Mouse (Mus musculus): ENCODE results near the gene Lypd4.
"Not testable (repeated sequence)": the region's sequence is repeated elsewhere in the genome, so short reads cannot be mapped to it uniquely, and the experiment has no call there.

The Lypd4 gene

DNA sequence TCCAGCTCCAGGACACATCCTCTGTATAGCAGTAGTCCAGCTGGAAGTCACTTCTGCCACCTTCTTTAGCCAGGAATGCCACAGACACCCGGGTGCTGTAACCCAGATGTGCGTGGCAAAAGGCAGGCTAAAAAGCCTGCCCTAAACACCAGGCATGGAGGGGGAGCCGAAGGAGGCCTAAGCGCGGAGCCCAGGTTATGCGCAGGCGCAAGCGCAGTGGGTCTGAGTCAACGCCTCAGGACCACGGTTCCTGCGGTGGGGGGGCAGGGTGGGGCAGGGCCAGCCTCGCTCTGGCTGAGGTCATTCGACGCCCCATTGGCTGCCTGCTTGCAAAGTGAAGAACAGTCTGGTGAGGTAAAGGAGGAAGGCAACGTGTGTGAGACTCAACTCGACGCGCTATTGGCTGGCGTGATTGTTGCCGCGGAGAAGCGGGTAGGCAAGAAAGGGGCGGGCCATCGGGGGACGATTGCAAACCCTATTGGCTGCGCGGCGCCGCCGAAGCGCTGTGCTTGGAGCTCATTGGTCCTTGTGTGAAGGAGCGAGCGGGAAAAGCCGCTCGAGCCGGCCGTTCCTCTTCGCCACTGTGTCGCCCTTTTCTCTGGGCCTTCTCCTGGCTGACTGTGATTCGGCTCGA, at the start of gene Lypd4, which contains the start of gene Dmrtc2:
Lypd4 (minus strand) TSS at position 410 of the 634 bp plus-strand sequence.
Dmrtc2 (plus strand) TSS at position 526 of the 634 bp plus-strand sequence.
- DNase-seq, result no peak

- no peak for DNase-seq
Observed at GRCm38 (mm10) chr7:24918763-24919323, 49.1 kb upstream of the Lypd4 start.

DNA sequence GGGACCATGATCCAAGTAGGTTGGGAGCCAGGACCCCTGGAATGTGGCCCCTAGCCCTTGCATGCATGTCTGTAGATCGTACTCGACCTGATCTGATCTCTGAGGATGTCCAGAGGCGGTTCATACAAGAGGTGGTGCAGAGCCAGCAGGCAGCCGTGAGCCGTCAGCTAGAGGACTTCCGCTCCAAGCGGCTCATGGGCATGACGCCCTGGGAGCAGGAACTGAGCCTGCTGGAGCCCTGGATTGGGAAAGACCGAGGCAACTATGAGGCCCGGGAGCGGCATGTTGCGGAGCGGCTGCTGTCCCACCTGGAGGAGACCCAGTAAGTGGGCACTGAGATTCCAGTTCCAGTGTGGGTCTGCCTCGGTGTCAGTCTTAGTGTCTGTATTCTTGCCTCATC, 42.7 kb upstream of the Lypd4 start:
- DNase-seq, result no peak

- peak; percentile 87 for DNase-seq
Observed at GRCm38 (mm10) chr7:24907211-24907748, 37.5 kb upstream of the Lypd4 start.

- DNase-seq, result peak; percentile 70
Observed at GRCm38 (mm10) chr7:24906551-24906950, 36.8 kb upstream of the Lypd4 start.

- DNase-seq, result peak; percentile 56
Observed at GRCm38 (mm10) chr7:24904936-24905335, 35.2 kb upstream of the Lypd4 start.

DNA sequence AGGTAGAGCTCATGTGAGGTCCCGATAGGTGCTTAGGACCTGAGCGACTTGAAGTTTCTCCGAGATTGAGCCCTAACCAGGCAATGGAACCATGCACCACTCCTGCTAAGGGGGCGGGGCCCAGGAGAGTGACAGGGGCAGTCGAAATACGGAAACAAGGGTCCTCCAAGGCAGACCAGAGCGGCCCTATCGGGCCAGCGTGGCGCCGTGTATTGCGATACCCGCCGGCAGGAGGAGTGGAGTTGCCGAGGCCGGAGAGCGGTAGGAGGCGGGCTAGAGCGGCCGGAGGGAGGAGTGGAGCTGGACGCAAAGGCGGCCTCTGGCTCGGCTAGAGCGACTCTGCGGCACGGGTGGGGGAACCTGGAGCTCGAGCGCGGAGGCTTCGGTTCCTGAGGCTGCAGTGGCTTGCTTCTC, 34.3 kb upstream of the Lypd4 start:
- peak; percentile 97 for DNase-seq

- peak; percentile 33 for DNase-seq
Observed at GRCm38 (mm10) chr7:24903444-24903825, 33.7 kb upstream of the Lypd4 start.

GRCm38 (mm10) chr7:24902630-24903443, 33.1 kb upstream of the Lypd4 start, which contains the start of gene Arhgef1:
Gene Arhgef1 (plus strand): TSS chr7:24902912.
- DNase-seq, result peak; percentile 86

DNA sequence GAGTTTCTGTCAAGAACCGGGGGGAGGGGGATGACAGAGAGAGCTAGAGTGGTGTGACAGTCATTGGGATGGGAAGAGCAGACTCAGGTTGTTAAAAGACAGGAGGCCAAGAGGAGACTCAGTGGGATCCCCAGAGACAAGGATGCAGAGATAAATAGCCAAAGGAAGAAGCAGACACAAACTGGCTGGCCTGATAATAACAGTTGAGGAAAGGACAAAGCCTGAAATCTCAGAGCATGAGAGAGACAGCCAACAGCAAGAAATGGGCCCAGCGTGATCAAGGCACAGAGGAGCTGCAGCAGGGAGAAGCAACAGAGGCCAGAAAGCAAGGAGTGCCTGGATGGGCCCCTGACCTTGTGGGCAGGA, 32.5 kb upstream of the Lypd4 start:
- DNase-seq, result no peak

- DNase-seq, result peak; percentile 41
Observed at GRCm38 (mm10) chr7:24901842-24902241, 32.1 kb upstream of the Lypd4 start.

GRCm38 (mm10) chr7:24901114-24901513, 31.4 kb upstream of the Lypd4 start:
- DNase-seq, result no peak

- DNase-seq, result no peak
Observed at GRCm38 (mm10) chr7:24897959-24898358, 28.2 kb upstream of the Lypd4 start.

DNA sequence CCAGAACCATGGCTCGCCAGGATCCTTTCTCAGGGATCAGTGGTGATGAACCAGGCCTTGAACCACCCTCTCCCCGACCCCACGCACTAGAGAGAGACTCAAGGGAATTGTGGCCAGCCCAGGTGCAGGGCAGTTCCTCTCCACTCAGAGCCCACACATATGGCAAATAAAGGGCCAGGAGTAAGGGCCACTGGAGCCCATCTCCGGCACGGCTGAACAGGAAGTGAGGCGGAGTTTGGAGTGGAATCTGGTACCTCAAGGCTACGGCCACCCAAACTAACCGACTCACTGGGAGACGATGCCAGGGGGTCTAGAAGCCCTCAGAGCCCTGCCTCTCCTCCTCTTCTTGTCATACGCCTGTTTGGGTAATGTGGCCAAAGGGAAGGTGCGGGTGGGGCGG, 27.5 kb upstream of the Lypd4 start, which contains the start of gene Cd79a:
Cd79a (plus strand) TSS at position 158 of the 400 bp plus-strand sequence.
- DNase-seq, result no peak

DNA sequence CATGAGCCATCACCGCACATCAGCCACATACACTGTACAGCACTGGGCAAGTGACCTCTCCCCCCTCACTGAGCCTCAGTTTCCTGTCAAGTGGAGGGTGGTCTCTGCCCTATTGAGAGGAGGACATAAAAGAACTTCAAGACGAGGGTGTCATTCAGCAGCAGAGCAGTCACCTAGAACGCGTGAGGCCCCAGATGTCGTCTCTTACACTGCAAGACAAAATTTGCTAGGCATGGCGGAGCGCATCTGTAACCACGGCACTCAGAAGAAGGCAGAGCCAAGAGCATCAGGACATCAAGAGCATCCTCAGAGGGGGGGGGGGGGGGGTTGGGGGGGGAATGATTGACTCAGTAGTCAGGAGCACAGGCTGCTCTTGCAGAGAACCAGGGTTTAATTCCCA, 26.5 kb upstream of the Lypd4 start:
- no peak for DNase-seq

DNA sequence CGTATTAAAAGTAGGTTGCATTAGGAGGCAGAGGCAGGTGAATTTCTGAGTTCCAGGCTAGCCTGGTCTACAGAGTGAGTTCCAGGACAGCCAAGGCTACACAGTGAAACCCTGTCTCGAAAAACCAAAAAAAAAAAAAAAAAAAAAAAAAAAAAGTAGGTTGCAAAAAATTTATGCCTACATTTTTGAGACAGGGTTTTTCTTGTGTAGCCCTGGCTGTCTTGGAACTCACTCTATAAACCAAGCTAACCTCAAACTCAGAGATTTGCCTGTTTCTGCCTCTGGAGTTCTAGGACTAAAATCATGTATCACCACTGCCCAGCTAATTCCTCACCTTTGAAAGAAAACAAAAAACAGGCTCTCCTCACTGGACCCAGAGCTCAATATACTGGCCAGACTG, 26.0 kb upstream of the Lypd4 start:
- DNase-seq, result not testable (repeated sequence)

DNA sequence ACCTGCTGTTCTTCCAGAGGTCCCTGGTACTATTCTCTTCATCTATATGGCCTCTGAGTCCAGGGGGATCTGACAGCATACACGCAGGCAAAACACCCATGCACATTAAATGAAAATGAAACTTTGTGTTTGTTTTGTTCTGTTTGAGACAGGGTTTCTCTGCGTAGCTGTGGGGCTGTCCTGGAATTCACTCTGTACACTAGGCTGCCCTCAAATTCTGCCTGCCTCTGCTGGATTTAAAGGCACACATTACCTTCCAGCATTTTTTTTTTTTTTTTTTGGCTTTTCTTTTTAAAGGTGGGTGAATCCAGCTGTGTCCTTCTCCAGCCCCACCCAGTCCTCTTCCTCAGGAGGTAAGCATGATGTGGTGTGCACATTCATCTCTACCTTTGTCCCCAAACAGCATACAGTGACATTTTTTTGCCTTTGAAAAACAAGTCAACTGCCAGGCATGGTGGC, 22.4 kb upstream of the Lypd4 start:
- DNase-seq, result no peak

DNA sequence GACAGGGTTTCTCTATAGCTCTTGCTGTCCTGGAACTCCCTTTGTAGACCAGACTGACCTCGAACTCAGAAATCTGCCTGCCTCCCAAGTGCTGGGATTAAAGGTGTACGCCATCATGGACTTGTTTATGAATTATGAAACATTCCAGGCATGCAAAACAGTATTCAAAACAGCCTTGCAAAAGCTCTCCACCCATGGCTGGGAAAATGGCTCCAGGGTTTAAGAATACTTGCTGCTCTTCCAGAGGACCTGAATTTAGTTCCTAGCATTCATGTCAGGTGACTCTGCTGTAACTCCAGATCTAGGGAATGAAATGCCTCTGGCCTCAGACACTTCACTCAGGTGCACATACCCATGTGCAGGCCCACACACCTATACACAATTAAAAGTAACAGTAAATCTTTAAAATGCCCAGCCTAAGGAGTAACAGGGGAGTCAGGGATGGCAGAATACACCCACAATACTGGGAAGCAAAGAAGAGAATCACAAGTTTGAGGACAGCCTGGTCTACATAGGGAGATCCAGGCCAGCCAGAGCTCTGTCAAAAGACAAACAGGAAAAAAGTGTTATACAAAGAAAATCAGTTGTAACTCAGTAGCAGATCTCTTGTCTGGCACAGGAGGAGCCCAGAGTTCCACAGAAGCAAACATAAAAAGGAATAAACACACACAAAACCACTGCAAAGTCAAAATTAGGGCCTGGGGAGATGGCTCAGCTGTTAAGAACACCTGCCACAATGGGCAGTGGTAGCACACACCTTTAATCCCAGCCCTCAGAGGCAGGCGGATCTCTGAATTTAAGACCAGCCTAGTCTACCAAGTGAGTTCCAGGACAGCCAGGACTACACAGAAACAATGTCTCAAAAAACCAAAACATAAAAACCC, 21.7 kb upstream of the Lypd4 start:
- DNase-seq, result no peak

GRCm38 (mm10) chr7:24890281-24891216, 20.8 kb upstream of the Lypd4 start:
- peak; percentile 78 for DNase-seq

GRCm38 (mm10) chr7:24889431-24890220, 19.9 kb upstream of the Lypd4 start:
- DNase-seq, result no peak

Data from thymus, postnatal 25 days (tissue).